Mouse (Mus musculus): ENCODE data around the gene Adar. TPM values are rescaled to one million over a fixed set of nuclear protein-coding genes. Genes with fewer than 3 reads are reported as not detected.
"Not testable (repeated sequence)": the region's sequence is repeated elsewhere in the genome, so short reads cannot be mapped to it uniquely, and the experiment has no call there.

Gene Adar
- polyA plus RNA-seq, 1 experiment = 27.5 TPM

GRCm38 (mm10) chr3:89786275-89786674 is 71.5 kb downstream of the Adar start:
- no peak for DNase-seq (ENCODE audit: low read depth, low spot score)
- 90% methylated on average over 6 of the region's 6 CpGs for WGBS

DNA sequence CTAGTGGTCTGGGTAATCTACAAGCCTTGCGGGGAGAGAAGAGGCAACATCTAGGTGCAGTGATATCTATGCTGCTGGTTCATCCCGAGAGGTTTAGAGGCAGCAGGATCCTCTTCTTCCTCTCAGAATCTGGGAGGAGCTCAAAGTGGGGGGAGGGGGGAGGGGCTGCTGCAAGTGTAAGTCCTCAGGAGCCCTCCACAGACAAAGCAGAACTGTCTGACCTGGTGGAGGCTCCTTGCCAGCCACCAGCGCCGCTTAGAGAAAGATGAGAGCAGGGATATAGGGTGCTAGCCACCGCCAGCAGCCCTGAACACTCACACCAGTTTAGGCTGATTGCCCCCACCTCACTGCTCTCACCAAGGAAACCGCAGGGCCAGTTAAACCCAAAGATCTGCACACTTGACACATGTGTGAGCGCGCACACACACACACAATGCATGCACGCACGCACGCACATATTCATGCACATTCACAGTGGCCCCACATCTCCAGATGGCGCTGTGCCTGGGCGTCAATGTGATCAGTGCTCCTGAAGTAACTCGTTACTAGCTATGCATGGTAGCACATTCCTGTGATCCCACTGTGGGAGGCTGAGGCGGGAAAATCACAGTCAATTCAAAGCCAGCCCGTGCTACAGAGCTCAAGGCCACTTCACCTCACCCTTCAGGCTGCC is 74.0 kb downstream of the Adar start:
- WGBS = 75% methylated on average over 16 of the region's 16 CpGs
- no peak for DNase-seq (ENCODE audit: low read depth, low spot score)

DNA sequence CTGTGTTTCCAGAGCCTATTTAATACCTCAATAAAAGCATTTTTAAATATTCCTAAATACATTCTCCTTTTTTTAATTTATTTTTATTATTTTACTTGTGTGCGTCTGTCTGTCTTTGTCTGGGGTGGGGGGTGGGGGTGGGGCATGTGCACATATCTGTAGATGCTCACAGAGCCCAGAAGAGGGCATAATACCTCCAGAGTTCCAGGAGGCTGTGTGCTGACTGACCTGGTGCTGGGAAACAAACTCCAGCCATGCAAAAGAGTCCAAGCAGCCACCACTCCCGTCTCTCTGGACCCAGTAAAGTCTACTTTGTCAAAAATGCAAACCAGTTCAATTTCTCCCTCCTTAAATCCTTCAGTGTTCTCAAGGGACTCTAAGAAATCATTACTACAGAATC is 79.8 kb downstream of the Adar start:
- 68% methylated on average over 2 of the region's 2 CpGs for WGBS
- no peak for DNase-seq (ENCODE audit: low read depth, low spot score)

GRCm38 (mm10) chr3:89795746-89796145 is 80.9 kb downstream of the Adar start:
- DNase-seq (ENCODE audit: low read depth, low spot score) = no peak
- 45% methylated on average over 5 of the region's 5 CpGs for WGBS

GRCm38 (mm10) chr3:89796358-89796757 is 81.5 kb downstream of the Adar start:
- no peak for DNase-seq (ENCODE audit: low read depth, low spot score)
- 32% methylated on average over 4 of the region's 4 CpGs for WGBS

DNA sequence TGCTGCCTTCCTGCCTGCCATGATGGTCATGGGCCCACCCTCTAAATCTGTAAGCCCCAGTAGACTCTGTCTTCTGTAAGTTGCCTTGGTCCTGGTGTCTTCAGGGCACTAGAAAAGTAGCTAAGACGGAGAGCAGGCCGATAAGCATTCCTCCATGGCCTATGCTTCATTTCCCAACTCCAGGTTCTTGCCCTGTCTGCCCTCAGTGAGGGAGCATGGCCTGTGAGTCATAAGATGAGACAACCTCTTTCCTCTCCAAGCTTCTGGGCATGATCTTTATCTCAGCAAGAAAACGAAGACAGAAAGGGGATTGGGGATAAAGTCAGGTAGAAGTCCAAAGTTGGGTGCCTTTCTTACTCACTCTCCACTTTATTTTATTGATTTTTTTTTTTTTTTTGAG is 83.7 kb downstream of the Adar start:
- DNase-seq (ENCODE audit: low read depth, low spot score) = no peak
- WGBS = 70% methylated on average over 3 of the region's 3 CpGs

DNA sequence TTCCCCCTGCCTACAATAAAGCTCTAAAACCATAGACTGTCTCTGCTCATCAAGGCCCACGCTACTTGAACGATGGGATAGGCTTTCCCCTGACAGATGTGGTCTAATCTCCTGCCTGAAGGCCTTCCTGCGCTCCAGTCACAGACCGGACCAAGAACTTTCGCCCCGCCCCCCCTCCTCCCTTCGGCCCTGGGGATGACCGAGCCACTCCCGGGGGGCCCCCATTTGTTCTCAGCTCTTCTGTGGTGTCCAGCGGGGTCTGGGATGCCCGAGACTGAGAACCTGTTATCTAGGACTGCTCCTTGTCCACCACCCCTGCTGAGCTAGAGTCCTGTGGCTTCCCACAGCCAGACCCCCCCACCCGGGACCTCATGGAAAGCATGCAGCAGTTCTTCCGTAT is 84.7 kb downstream of the Adar start:
- DNase-seq (ENCODE audit: low read depth, low spot score) = no peak
- WGBS = 36% methylated on average over 13 of the region's 13 CpGs

DNA sequence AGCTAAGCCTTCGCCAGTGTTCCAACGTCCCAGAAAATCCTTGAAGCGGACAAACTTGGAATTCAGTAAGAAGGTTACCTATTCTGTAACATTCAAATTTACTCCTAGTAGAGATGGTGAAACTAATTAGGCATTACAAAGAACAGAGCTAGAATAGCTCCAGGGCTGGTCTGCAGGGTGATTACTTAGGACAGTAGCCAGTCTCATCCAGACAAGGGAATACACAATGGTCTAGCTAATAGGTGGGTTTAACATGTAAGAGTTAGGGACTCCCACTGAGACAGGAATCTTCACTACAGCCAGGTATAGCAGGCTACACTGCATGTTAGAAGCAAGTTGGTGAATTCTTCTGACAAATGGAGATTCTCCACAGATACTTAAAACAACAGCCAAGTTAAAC is 85.3 kb downstream of the Adar start:
- WGBS = 79% methylated on average over 3 of the region's 3 CpGs
- not testable (repeated sequence) for DNase-seq (ENCODE audit: low read depth, low spot score)

DNA sequence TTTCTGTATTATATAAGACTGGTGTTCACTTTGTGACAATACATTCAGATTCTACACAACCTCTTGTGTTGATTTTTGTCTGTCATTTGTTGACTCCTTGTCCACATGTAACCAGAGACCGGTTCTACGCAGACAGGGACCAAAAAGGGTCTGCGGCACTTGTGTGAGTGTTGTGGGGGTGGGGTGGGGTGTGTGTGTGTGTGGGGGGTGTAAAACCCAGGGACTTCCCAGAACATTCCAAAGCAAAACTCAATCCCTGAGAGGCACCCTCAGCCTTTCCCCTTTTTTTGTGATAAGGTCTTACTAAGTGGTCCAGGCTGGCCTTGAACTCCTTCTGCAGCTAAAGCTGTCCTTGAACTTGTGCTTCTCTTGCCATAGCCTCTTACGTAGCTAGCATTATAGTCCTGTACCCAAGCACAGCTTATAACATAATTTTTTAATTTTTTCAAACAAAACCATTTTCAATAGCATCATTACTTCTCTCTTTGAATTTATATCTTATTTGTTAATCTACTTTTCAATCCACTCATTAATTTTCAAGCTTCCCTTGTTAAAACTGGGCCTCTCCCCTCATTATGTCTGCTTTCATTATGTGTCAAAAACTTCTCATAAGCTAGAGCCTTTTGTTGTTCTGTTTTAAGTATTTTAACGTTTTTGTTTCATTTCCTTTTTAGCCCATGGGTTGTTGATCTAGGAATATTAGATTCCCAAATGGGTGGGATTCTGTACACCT is 86.1 kb downstream of the Adar start:
- 74% methylated on average over 5 of the region's 5 CpGs for WGBS

DNA sequence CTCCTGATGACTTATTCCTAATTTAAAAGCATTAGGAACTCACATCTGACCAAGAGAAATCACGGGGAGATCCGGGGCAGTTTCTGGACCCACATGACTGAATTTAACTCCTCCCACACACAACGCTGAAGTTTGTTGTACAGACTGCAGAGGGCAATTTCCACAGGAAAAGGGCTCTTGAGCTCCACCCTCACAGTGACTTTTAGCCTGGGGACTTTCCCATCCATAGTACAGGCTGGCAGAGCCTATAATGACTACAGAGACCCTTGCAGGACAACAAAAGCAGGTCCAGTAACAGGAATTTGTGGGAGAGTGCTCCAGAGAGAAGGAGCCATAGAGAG is 86.7 kb downstream of the Adar start:
- peak; percentile 11 for DNase-seq (ENCODE audit: low read depth, low spot score)
- under 1% methylated on average over 3 of the region's 3 CpGs for WGBS

More for the DNA sequence above, 86.1 kb downstream of the Adar start:
- no peak for DNase-seq (ENCODE audit: low read depth, low spot score)

DNA sequence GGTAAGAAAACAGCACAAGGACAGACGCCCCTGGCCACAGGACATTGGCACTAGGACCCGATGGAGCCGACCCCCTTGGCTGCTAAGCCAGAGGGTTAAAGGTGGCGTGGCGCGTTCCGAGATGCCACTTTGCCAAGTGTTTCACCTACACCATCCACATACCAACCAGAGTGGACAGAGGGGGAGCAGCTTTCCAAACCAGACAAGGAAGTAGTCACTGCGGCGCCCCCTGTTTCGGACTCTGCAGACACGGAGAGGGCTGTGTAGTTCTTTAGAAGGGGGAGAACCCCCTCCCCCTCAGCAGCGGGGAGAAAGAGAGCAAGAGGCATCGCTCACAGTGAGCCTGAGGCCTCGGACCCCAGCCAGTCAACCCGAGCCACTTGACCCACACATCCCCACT is 88.1 kb downstream of the Adar start:
- WGBS = 80% methylated on average over 15 of the region's 15 CpGs
- no peak for DNase-seq (ENCODE audit: low read depth, low spot score)

Other genes starting within 250 kb of the Adar start
- gene Kcnn3, start 194.9 kb upstream of the Adar start, polyA plus RNA-seq (2012; rRNA removed) = 2.4 and 5.3 TPM in 2 replicates
- 0.90 and 1.3 TPM in 2 replicates for gene Chrnb2, start 49.6 kb downstream of the Adar start, polyA plus RNA-seq (2012; rRNA removed)
- gene Ube2q1, start 58.6 kb downstream of the Adar start, polyA plus RNA-seq (2012; rRNA removed) = 24.6 and 26.2 TPM in 2 replicates
- gene She, start 116.3 kb downstream of the Adar start, polyA plus RNA-seq (2012; rRNA removed) = 0.60 and 0.86 TPM in 2 replicates
- 2.9 and 4.4 TPM in 2 replicates for gene Il6ra, start 198.2 kb downstream of the Adar start, polyA plus RNA-seq (2012; rRNA removed)
- 12.4 and 17.2 TPM in 2 replicates for gene Atp8b2, start 248.5 kb downstream of the Adar start, polyA plus RNA-seq (2012; rRNA removed)